Mouse (Mus musculus): Measurements from ENCODE around the gene Fkrp. TPM values are rescaled to one million over a fixed set of nuclear protein-coding genes. Genes with fewer than 3 reads are reported as not detected.

Fkrp gene
- 21.9 and 25.1 TPM in 2 replicates for polyA plus RNA-seq (2012; ENCODE audit: insufficient read depth, insufficient read length, missing spikeins)

GRCm38 (mm10) chr7:16816475-16817122 is at the start of gene Fkrp:
TSS of gene Fkrp (minus strand) at chr7:16816732.
- Histone ChIP-seq H3K4me1 (ENCODE audit: control insufficient read depth, insufficient read depth, low read length) (peaks cover 40% of the 10 kb centered on the region), H3K27ac (ENCODE audit: insufficient read depth, low read depth, low read length) (peak within 1 kb of the TSS; percentile 46), H3K4me3 (ENCODE audit: insufficient read depth, low read length) (peak within 1 kb of the TSS; percentile 96)
- TF ChIP-seq POLR2A (IDR thresholded peaks at IDR 0.05; ENCODE audit: borderline replicate concordance, low read depth, low read length), result no peak
- no peak for TF ChIP-seq CTCF (IDR thresholded peaks at IDR 0.05; ENCODE audit: low read depth, low read length)

GRCm38 (mm10) chr7:16859902-16860651 is 43.5 kb upstream of the Fkrp start:
- Histone ChIP-seq H3K4me3 (ENCODE audit: insufficient read depth, low read length) (no peak overlapping the region), H3K27ac (ENCODE audit: insufficient read depth, low read depth, low read length) (no peak overlapping the region)
- no peak for TF ChIP-seq POLR2A (IDR thresholded peaks at IDR 0.05; ENCODE audit: borderline replicate concordance, low read depth, low read length)
- TF ChIP-seq CTCF (IDR thresholded peaks at IDR 0.05; ENCODE audit: low read depth, low read length), result no peak

GRCm38 (mm10) chr7:16858336-16858735 is 41.8 kb upstream of the Fkrp start:
- TF ChIP-seq POLR2A (IDR thresholded peaks at IDR 0.05; ENCODE audit: borderline replicate concordance, low read depth, low read length) (no peak), CTCF (IDR thresholded peaks at IDR 0.05; ENCODE audit: low read depth, low read length) (0 out of 2 replicates have a peak, but pooled peaks have one; percentile 35)
- H3K4me3 ChIP-seq (ENCODE audit: insufficient read depth, low read length), result no peak overlapping the region
- no peak overlapping the region for H3K27ac ChIP-seq (ENCODE audit: insufficient read depth, low read depth, low read length)

More at GRCm38 (mm10) chr7:16859902-16860651, 43.5 kb upstream of the Fkrp start:
- no peaks in the 10 kb centered on the region for H3K4me1 ChIP-seq (ENCODE audit: control insufficient read depth, insufficient read depth, low read length)

GRCm38 (mm10) chr7:16853302-16853831 is 36.8 kb upstream of the Fkrp start:
- Histone ChIP-seq H3K27ac (ENCODE audit: insufficient read depth, low read depth, low read length) (no peak overlapping the region), H3K4me1 (ENCODE audit: control insufficient read depth, insufficient read depth, low read length) (no peaks in the 10 kb centered on the region), H3K4me3 (ENCODE audit: insufficient read depth, low read length) (no peak overlapping the region)
- TF ChIP-seq POLR2A (IDR thresholded peaks at IDR 0.05; ENCODE audit: borderline replicate concordance, low read depth, low read length) (no peak), CTCF (IDR thresholded peaks at IDR 0.05; ENCODE audit: low read depth, low read length) (no peak)

More at GRCm38 (mm10) chr7:16858336-16858735, 41.8 kb upstream of the Fkrp start:
- H3K4me1 ChIP-seq (ENCODE audit: control insufficient read depth, insufficient read depth, low read length), result no peaks in the 10 kb centered on the region

- Histone ChIP-seq H3K4me1 (ENCODE audit: control insufficient read depth, insufficient read depth, low read length) (no peaks in the 10 kb centered on the region), H3K27ac (ENCODE audit: insufficient read depth, low read depth, low read length) (no peak overlapping the region), H3K4me3 (ENCODE audit: insufficient read depth, low read length) (no peak overlapping the region)
- TF ChIP-seq CTCF (IDR thresholded peaks at IDR 0.05; ENCODE audit: low read depth, low read length), result no peak
- no peak for TF ChIP-seq POLR2A (IDR thresholded peaks at IDR 0.05; ENCODE audit: borderline replicate concordance, low read depth, low read length)
These were observed 35.1 kb upstream of the Fkrp start for GRCm38 (mm10) chr7:16851636-16852035.

- H3K27ac ChIP-seq (ENCODE audit: insufficient read depth, low read depth, low read length), result no peak overlapping the region
- TF ChIP-seq POLR2A (IDR thresholded peaks at IDR 0.05; ENCODE audit: borderline replicate concordance, low read depth, low read length) (no peak), CTCF (IDR thresholded peaks at IDR 0.05; ENCODE audit: low read depth, low read length) (no peak; the same call in 1 of the 2 replicates)
- peaks cover 8% of the 10 kb centered on the region for H3K4me1 ChIP-seq (ENCODE audit: control insufficient read depth, insufficient read depth, low read length)
- H3K4me3 ChIP-seq (ENCODE audit: insufficient read depth, low read length), result no peak overlapping the region
These were observed 32.0 kb upstream of the Fkrp start for GRCm38 (mm10) chr7:16848579-16848978.

GRCm38 (mm10) chr7:16847507-16847906 is 31.0 kb upstream of the Fkrp start:
- Histone ChIP-seq H3K4me1 (ENCODE audit: control insufficient read depth, insufficient read depth, low read length) (peaks cover 8% of the 10 kb centered on the region), H3K4me3 (ENCODE audit: insufficient read depth, low read length) (no peak overlapping the region), H3K27ac (ENCODE audit: insufficient read depth, low read depth, low read length) (no peak overlapping the region)
- TF ChIP-seq POLR2A (IDR thresholded peaks at IDR 0.05; ENCODE audit: borderline replicate concordance, low read depth, low read length), result no peak
- no peak for TF ChIP-seq CTCF (IDR thresholded peaks at IDR 0.05; ENCODE audit: low read depth, low read length)

GRCm38 (mm10) chr7:16846775-16847174 is 30.2 kb upstream of the Fkrp start:
- Histone ChIP-seq H3K4me1 (ENCODE audit: control insufficient read depth, insufficient read depth, low read length) (peaks cover 15% of the 10 kb centered on the region), H3K27ac (ENCODE audit: insufficient read depth, low read depth, low read length) (no peak overlapping the region), H3K4me3 (ENCODE audit: insufficient read depth, low read length) (no peak overlapping the region)
- no peak for TF ChIP-seq POLR2A (IDR thresholded peaks at IDR 0.05; ENCODE audit: borderline replicate concordance, low read depth, low read length)

GRCm38 (mm10) chr7:16845820-16846167 is 29.3 kb upstream of the Fkrp start:
- TF ChIP-seq CTCF (IDR thresholded peaks at IDR 0.05; ENCODE audit: low read depth, low read length), result no peak
- TF ChIP-seq POLR2A (IDR thresholded peaks at IDR 0.05; ENCODE audit: borderline replicate concordance, low read depth, low read length), result no peak
- no peak overlapping the region for H3K4me3 ChIP-seq (ENCODE audit: insufficient read depth, low read length)
- H3K4me1 ChIP-seq (ENCODE audit: control insufficient read depth, insufficient read depth, low read length), result peaks cover 25% of the 10 kb centered on the region
- no peak overlapping the region for H3K27ac ChIP-seq (ENCODE audit: insufficient read depth, low read depth, low read length)

All from bone marrow macrophage, adult 2 months (primary cell).